Mouse (Mus musculus): Measurements from ENCODE around the gene Olfr577. TPM values are rescaled to one million over a fixed set of nuclear protein-coding genes. Genes with fewer than 3 reads are reported as not detected.

Gene Olfr577
- not detected for total RNA-seq (2021)
- long read RNA-seq, experiment 1: 0 reads
- long read RNA-seq, experiment 2: 0 reads

- DNase-seq: no peak
Observed at GRCm38 (mm10) chr7:102975843-102976242, at the start of gene Olfr577. TSS of gene Olfr577 (minus strand) at chr7:102975943.

DNA sequence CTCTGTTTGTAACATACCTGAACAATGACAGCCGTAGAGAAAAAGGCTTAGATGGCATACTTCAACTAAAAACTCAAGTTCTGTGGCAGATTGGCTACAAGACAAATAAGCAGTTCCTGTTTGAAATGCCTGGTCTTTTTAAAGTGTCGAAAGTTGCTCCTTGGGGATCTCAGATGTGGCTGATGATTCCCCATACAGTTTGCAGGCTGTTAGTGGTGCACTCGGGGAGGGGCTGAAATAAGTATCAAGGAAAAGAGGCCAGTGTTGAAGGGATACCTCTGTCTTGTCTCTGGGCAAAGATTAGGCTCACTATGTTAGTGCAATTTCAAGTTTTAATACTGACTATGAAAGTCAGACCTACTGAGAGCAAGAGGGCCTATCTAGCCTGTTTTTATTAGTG lies 13.5 kb upstream of the Olfr577 start, which contains the start of gene Olfr578:
TSS of gene Olfr578 (minus strand) at position 101 of the 400 bp plus-strand sequence.
- DNase-seq: no peak

DNA sequence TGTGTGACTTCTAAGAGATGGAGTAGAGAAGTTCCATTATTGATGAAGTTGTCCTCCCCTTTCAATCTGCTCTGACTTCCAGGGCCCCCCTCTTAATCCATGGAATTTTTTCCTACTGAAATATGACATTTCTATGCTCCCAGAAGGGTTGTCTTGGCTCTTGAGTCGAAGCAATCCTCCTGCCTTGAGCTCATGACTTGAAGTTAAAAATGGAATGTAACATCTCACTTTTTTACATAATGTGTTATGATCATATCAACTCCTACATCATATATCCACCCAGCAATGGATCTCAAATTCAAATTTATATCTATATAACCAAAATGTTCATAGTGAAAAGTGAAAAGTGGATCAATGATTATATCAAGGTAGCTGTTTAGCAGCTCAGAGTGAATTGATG lies 1.3 kb downstream of the Olfr577 start:
- DNase-seq: no peak

DNA sequence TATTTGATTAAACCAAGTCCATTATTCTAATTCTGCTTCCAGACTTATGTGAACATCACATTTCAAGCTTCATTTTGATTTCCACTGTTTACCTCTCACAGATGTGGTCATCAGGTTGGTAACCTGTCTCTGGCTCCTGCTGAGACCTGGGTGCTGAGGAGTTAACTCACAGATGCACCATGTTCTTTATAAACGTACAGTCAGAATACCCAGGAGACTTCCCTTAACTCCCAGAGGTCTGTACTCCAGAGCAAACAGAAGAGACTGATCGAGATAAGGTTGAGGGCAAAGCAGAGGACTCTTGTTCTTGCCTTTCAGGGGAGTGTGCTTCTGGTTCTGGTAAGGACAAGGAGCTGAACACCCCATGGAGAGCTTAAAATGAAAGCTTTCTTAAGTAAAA lies 13.4 kb downstream of the Olfr577 start, which contains the start of gene Olfr576:
TSS of gene Olfr576 (plus strand) at position 301 of the 400 bp plus-strand sequence.
- no peak for DNase-seq

DNA sequence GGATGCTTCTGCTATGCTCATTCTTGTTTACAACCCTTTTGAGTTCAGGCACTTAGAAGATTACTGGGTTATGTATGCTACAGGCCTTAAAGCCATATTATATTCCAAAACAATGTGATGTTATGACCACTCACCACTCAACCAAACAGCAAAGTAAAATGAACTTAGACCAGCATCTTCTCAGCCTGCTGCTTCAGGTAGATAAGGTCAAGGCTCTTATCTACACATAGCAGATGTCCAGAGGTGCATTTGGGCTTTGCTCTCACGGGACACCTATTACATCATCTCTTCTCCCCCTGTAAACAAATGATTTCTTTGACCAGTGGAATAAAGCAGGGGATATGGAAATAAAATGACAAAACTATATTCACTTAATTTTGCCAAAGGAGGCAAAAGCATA lies 17.1 kb downstream of the Olfr577 start, which contains the start of gene Olfr575:
TSS of gene Olfr575 (minus strand) at position 183 of the 400 bp plus-strand sequence.
- DNase-seq: no peak

GRCm38 (mm10) chr7:102958137-102958536 lies 17.6 kb downstream of the Olfr577 start:
- no peak for DNase-seq

- no peak for DNase-seq
Observed at GRCm38 (mm10) chr7:102950732-102951131, 25.0 kb downstream of the Olfr577 start.

- DNase-seq: no peak
Observed at GRCm38 (mm10) chr7:102948167-102948566, 27.6 kb downstream of the Olfr577 start, which contains the start of gene Olfr574. TSS of gene Olfr574 (plus strand) at chr7:102948467.

- no peak for DNase-seq
Observed at GRCm38 (mm10) chr7:102943417-102943816, 32.3 kb downstream of the Olfr577 start.

GRCm38 (mm10) chr7:102942475-102942874 lies 33.3 kb downstream of the Olfr577 start, which contains the start of gene Olfr573-ps1:
TSS of gene Olfr573-ps1 (minus strand) at chr7:102942575.
- DNase-seq: no peak

GRCm38 (mm10) chr7:102927105-102927504 lies 48.6 kb downstream of the Olfr577 start:
- DNase-seq: no peak

DNA sequence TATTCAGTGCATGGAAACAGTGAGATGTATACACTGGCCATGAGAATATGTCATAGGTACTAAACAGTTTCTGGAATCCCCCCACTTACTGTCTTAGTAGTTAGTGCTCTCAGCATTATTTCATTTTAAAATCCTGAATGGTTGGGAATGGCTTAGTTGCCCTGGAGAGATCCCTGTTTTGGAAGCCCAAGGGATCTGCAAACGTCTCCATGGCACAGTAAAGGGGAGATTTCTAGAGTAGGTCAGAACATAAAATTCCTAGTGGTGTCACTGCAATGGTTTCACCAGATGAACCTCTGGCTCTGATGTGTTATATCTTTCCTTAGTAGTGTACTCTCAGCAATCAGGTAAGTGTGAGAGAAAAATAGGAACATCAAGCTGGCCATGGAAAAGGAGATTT lies 51.6 kb downstream of the Olfr577 start, which contains the start of gene Olfr572:
TSS of gene Olfr572 (plus strand) at position 301 of the 400 bp plus-strand sequence.
- DNase-seq: no peak

Other genes starting within 250 kb of the Olfr577 start
- not detected for gene Olfr559, start 248.5 kb downstream of the Olfr577 start, total RNA-seq (2021)
- gene Olfr560, start 216.6 kb downstream of the Olfr577 start, total RNA-seq (2021): not detected
- gene Olfr78, start 216.5 kb downstream of the Olfr577 start, total RNA-seq (2021): under 1 TPM; 0.20 to 0.26 TPM
- not detected for gene Olfr561, start 204.7 kb downstream of the Olfr577 start, total RNA-seq (2021)
- not detected for gene Olfr564, start 172.5 kb downstream of the Olfr577 start, total RNA-seq (2021)
- not detected for gene Olfr566, start 117.2 kb downstream of the Olfr577 start, total RNA-seq (2021)
- not detected for gene Olfr568, start 98.8 kb downstream of the Olfr577 start, total RNA-seq (2021)
- gene Olfr569, start 85.1 kb downstream of the Olfr577 start, total RNA-seq (2021): not detected
- not detected for gene Olfr570, start 81.4 kb downstream of the Olfr577 start, total RNA-seq (2021)
- not detected for gene Olfr571, start 58.4 kb downstream of the Olfr577 start, total RNA-seq (2021)
- not detected for gene Olfr572, start 51.5 kb downstream of the Olfr577 start, total RNA-seq (2021)
- not detected for gene Olfr573-ps1, start 33.4 kb downstream of the Olfr577 start, total RNA-seq (2021)
- not detected for gene Olfr574, start 27.5 kb downstream of the Olfr577 start, total RNA-seq (2021)
- not detected for gene Olfr575, start 17.2 kb downstream of the Olfr577 start, total RNA-seq (2021)
- not detected for gene Olfr576, start 13.3 kb downstream of the Olfr577 start, total RNA-seq (2021)
- not detected for gene Olfr578, start 13.4 kb upstream of the Olfr577 start, total RNA-seq (2021)
- not detected for gene Olfr582, start 62.1 kb upstream of the Olfr577 start, total RNA-seq (2021)
- gene Olfr583, start 75.4 kb upstream of the Olfr577 start, total RNA-seq (2021): not detected
- not detected for gene Olfr584, start 105.9 kb upstream of the Olfr577 start, total RNA-seq (2021)
- gene Olfr585, start 121.8 kb upstream of the Olfr577 start, total RNA-seq (2021): not detected
- gene Olfr586, start 149.7 kb upstream of the Olfr577 start, total RNA-seq (2021): not detected
- gene Olfr588-ps1, start 164.9 kb upstream of the Olfr577 start, total RNA-seq (2021): not detected
- not detected for gene Olfr589, start 180.4 kb upstream of the Olfr577 start, total RNA-seq (2021)
- gene Olfr591, start 202.4 kb upstream of the Olfr577 start, total RNA-seq (2021): not detected
- gene Olfr592, start 208.9 kb upstream of the Olfr577 start, total RNA-seq (2021): not detected
- gene Olfr593, start 235.9 kb upstream of the Olfr577 start, total RNA-seq (2021): not detected
- not detected for gene Olfr594, start 241.1 kb upstream of the Olfr577 start, total RNA-seq (2021)

Data from adrenal gland, postnatal 36 days (tissue).